Mouse (Mus musculus): ENCODE data around the gene Fv1.
"Not testable (repeated sequence)": the region's sequence is repeated elsewhere in the genome, so short reads cannot be mapped to it uniquely, and the experiment has no call there.

Fv1 gene

DNA sequence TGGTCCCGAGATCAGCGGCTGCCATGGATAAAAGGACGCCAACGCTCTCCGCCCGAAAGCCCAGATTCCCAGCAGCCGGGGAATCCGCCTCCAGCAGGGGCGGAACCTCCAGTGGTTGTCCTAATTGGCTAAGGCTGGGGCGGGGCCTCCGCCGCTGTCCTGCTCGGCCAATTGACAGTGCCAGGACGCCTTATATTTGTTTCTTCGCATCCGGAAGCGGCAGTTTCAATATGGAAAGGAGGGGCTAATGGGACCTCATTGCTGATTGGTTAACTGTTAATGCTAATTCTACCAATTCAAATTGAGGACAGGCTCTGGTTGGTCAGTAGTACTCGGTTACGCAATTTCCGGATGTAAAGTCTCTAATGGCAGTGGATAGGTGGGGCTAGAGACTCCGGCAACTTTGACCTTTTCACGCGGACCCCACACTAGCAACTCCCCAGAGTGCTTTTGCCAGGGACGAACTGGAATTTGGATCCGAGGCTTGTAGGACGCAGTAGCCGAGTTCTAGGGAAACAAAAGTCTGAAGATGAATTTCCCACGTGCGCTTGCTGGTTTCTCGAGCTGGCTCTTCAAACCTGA is at the start of gene Fv1, which contains the start of gene Miip:
Gene Fv1 (plus strand): TSS at position 530 of the 582 bp plus-strand sequence.
Gene Miip (minus strand): TSS at position 367 of the 582 bp plus-strand sequence.
- DNase-seq = peak; percentile 93

DNA sequence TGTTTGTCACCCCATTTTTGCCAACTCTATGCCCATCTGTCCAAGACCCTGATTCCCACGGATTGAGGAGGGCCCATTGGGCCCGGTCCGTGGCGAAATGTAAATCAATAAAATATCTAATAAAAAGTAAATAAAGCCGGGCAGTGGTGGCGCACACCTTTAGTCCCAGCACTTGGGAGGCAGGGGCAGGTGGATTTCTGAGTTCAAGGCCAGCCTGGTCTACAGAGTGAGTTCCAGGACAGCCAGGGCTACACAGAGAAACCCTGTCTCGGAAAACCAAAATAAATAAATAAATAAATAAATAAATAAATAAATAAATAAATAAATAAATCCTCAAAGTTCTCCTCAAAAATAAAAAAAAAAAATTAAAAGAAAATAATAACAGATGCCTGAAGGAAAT is 49.1 kb upstream of the Fv1 start:
- not testable (repeated sequence) for DNase-seq

GRCm38 (mm10) chr4:147821414-147821813 is 47.4 kb upstream of the Fv1 start:
- not testable (repeated sequence) for DNase-seq

DNA sequence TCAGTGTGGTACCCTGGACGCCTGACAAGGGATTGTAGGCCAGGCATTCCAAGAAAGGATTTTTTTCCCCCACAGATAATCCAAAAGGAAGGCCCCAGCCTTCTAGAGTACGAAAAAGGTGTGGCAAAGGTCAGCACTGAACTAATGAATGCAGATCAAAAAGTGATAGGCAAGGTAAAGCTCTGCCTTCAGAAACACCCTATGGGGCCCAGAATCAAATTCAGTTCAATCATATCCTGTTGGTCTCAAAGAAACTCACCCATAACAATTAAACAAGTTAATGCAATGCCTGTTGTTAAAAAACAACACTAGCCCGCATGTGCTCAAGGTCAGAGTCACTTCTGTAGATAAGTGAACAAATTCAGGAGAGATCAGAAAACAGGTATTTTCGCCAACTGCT is 44.4 kb upstream of the Fv1 start:
- no peak for DNase-seq

GRCm38 (mm10) chr4:147839282-147839681 is 29.5 kb upstream of the Fv1 start:
- DNase-seq = peak; percentile 14

- no peak for DNase-seq
Measured at GRCm38 (mm10) chr4:147842871-147843270, 25.9 kb upstream of the Fv1 start.

- peak; percentile 63 for DNase-seq
Measured at GRCm38 (mm10) chr4:147847614-147848583, 20.9 kb upstream of the Fv1 start, which contains the start of gene Zfp933. TSS of gene Zfp933 (minus strand) at chr4:147848366.

- DNase-seq = no peak
Measured at GRCm38 (mm10) chr4:147848584-147848991, 20.2 kb upstream of the Fv1 start.

- DNase-seq = no peak
Measured at GRCm38 (mm10) chr4:147850776-147851175, 18.0 kb upstream of the Fv1 start.

DNA sequence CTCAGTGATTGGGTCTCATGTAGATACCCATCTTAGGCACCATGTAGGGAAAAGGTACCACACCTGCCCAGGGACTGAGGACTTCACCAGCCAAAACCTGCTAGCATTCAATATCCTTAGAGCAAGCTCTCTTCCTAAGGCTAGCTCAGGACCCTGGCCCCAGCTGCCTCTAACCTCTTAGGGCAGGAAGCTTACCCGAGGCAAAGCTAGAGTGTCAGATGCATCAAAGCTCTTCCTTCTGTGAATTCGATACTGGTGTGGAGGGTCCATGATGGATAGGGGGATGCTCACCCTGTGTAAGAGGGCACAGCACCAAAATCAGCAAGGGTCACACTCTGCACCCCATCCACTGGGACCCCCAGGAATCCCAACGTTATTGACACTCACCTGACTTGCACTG is 6.7 kb upstream of the Fv1 start:
- DNase-seq = no peak

- no peak for DNase-seq
Measured at GRCm38 (mm10) chr4:147865651-147866050, 3.1 kb upstream of the Fv1 start.

GRCm38 (mm10) chr4:147866056-147866455 is 2.7 kb upstream of the Fv1 start:
- no peak for DNase-seq

- DNase-seq = not testable (repeated sequence)
Measured at GRCm38 (mm10) chr4:147866793-147867192, 2.0 kb upstream of the Fv1 start.

DNA sequence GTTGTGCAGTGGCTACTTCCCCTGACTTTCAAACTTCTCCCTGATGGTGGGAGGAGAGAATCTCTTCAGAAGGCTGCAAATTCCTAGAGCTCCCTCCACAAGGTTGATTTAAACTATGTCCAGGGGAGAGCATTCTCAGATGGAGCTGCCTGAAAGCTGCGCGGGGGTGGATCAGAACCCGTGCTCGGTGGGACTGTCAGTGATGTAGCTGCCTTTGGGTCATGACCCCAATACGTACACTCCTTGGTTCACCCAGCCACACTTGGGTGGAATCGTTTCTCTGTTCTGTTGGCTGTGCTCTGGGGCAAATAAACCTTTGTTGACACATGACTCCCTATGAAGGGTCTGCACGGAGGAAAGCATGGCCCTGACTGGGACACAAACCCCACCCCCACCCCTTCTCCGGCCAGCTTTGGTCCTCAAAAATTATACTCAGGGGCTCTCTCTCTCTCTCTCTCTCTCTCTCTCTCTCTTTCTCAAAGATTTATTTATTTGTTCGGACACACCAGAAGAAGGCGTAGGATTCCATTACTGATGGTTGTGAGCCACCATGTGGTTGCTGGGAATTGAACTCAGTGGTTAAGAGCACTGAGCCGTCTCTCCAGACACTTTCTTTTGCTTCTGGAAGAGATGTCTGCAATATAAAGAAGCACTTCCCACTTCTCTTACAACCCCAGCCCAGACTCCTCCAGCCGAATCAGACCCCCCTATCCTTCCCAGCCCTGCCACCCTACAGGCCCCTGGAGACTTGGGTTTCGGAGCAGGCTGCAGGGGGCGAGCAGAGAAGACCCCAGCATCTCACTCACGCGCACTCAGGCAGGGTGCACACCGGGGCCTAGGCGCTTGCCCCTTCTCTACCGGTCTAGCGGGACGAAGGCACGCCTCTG is 973 bp upstream of the Fv1 start:
- no peak for DNase-seq

- no peak for DNase-seq
Measured at GRCm38 (mm10) chr4:147869238-147869637, 459 bp downstream of the Fv1 start.

GRCm38 (mm10) chr4:147875852-147876575 is 7.2 kb downstream of the Fv1 start:
- no peak for DNase-seq

GRCm38 (mm10) chr4:147878537-147878936 is 9.8 kb downstream of the Fv1 start:
- no peak for DNase-seq

- no peak for DNase-seq
Measured at GRCm38 (mm10) chr4:147879456-147879855, 10.7 kb downstream of the Fv1 start.

- DNase-seq = no peak
Measured at GRCm38 (mm10) chr4:147879865-147880264, 11.1 kb downstream of the Fv1 start.

DNA sequence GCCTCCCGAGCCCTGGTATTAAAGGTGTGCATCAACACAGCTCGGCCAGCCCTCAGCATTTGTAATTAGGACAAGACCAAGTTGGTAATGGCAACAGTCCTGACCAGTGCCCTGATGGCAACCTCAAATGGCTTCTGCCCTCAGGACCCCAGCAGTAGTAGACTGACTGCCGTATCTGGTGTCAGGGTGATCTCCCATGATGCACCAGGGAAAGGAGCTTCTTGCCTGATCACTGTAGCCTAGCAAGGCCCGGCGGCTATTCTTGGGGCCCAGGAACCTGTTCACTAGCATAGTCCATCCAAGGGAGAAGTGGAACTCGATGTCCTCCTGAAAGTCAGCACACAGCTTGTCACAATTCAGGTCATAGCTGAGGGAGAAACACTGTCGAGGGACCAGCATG is 13.0 kb downstream of the Fv1 start:
- no peak for DNase-seq

DNA sequence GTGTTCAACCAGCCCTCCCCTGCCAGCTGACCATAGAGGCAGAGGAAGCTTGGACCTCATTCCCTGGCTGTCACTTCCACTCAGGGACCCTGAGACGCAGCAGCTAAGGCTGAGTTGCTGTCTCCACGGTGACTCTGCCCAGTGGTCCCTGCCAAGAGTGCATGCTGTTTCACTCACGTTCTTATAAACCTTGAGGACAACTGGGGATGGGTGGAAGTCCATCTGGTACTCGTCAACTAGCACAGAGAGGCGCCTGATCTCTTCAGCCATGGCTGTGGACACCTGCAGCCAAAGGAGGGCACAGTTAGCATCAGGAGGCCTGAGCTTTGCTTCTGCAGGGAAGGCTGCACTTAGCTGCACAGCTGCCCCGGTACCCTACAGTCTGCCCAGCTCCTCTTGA is 14.3 kb downstream of the Fv1 start:
- no peak for DNase-seq

DNA sequence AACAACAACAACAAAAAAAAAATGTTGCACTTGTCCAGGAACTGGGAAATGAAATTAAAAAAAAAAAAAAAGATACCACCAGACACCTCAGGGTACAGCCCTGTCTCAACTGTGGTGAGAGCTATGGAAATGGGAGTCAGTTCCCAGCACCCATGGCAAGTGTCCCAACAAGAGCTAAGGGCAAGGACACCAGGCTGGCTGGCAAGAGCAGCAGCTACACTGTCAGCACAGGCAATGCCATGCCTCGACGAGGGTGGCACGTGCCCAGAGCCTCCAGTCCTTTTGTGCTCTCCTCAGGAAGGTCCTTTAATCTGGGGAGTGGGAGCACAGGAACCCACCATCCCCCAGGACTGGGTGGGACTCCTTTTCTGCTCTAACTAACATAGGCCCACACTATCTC is 15.4 kb downstream of the Fv1 start:
- DNase-seq = no peak

Data from lung, postnatal 14 days (tissue).